Mouse (Mus musculus) kidney, embryonic 14.5 days (tissue): ENCODE measurements around the gene Ewsr1. TPM values are rescaled to one million over a fixed set of nuclear protein-coding genes. Genes with fewer than 3 reads are reported as not detected.
A peak's percentile ranks its signal among the peaks of the same experiment; 100 is the strongest.

ENCODE experiments used
- ATAC-seq: fragments of 200-750 bp; cut with Nextera tagmentation; 2 replicates; pipeline ENCODE4 v1.8.0; 2017; ENCODE audit warnings: moderate number of reproducible peaks, mild to moderate bottlenecking, moderate TSS enrichment, moderate library complexity; ENCODE audit not compliant: low FRiP score, low TSS enrichment
- H3K27ac ChIP-seq: fragments of 300-500 bp; sonication (generic); 2 replicates; pipeline ENCODE4 v1.5.1; 2014; ENCODE audit warnings: low read depth, mild to moderate bottlenecking, low read length, moderate library complexity, mixed read lengths
- H3K27me3 ChIP-seq: fragments of 300-500 bp; sonication (generic); 2 replicates; pipeline ENCODE4 v1.6.1; 2014; ENCODE audit warnings: mild to moderate bottlenecking, low read length; ENCODE audit not compliant: control insufficient read depth, insufficient read depth
- H3K36me3 ChIP-seq: fragments of 300-500 bp; sonication (generic); 2 replicates; pipeline ENCODE4 v1.6.1; 2014; ENCODE audit warnings: low read length, mixed read lengths; ENCODE audit not compliant: control insufficient read depth, insufficient read depth
- H3K4me1 ChIP-seq: fragments of 300-500 bp; sonication (generic); 2 replicates; pipeline ENCODE4 v1.6.1; 2014; ENCODE audit warnings: low read length, mixed read lengths; ENCODE audit not compliant: control insufficient read depth, insufficient read depth
- H3K4me2 ChIP-seq: fragments of 300-500 bp; sonication (generic); replicated peaks from 2 replicates; pipeline ENCODE4 v1.6.1; 2014; ENCODE audit warnings: low read depth, mild to moderate bottlenecking, low read length
- H3K4me3 ChIP-seq: fragments of 300-500 bp; sonication (generic); 2 replicates; pipeline ENCODE4 v1.5.1; 2014; ENCODE audit warnings: mild to moderate bottlenecking, low read length
- H3K9ac ChIP-seq: fragments of 300-500 bp; sonication (generic); 2 replicates; pipeline ENCODE4 v1.6.1; 2014; ENCODE audit warnings: low read depth, mild to moderate bottlenecking, low read length, moderate library complexity
- H3K9me3 ChIP-seq: fragments of 300-500 bp; sonication (generic); 2 replicates; pipeline ENCODE4 v1.6.1; 2016; ENCODE audit warnings: low read length; ENCODE audit not compliant: control insufficient read depth
- WGBS: fragments of 180-500 bp; shearing (Covaris S2); extraction: QIAGEN DNeasy Blood & Tissue Kit; methylation state at CpG from one replicate; pipeline ENCODE4 v1.1.7; 2014; 5-methylcytosine and 5-hydroxymethylcytosine counted together
- polyA plus RNA-seq: library from polyadenylated mRNA; unstranded; fragments of >200 nt; fragmentation: Nextera tagmentation; extraction: Ambion mirVana; gene quantifications from 2 replicates; pipeline ENCODE4 v1.2.1, GENCODE M21; 2014

The Ewsr1 gene
- polyA plus RNA-seq, 1 experiment from 2014 or later = 506 TPM

- Histone ChIP-seq H3K36me3 (peaks cover 8% of the 10 kb centered on the region; the same call in 1 of the 2 replicates), H3K4me2 (no peak overlapping the region), H3K9me3 (no peaks in the 10 kb centered on the region), H3K9ac (no peak overlapping the region), H3K27ac (peak overlapping the region; percentile 3; the same call in 1 of the 2 replicates), H3K4me1 (peaks cover 16% of the 10 kb centered on the region), H3K4me3 (no peak overlapping the region), H3K27me3 (no peaks in the 10 kb centered on the region)
- 40% methylated on average over 4 of the region's 4 CpGs for WGBS
- ATAC-seq = peak; percentile 63
These were observed 31.1 kb upstream of the Ewsr1 start for GRCm38 (mm10) chr11:5130111-5130665.

GRCm38 (mm10) chr11:5129035-5129480 is 30.0 kb upstream of the Ewsr1 start:
- WGBS = 20% methylated on average over 5 of the region's 5 CpGs
- Histone ChIP-seq H3K4me3 (no peak overlapping the region), H3K4me1 (peaks cover 16% of the 10 kb centered on the region), H3K9ac (no peak overlapping the region), H3K27ac (peak overlapping the region; percentile 85; the same call in 1 of the 2 replicates), H3K9me3 (no peaks in the 10 kb centered on the region), H3K36me3 (peaks cover 8% of the 10 kb centered on the region; the same call in 1 of the 2 replicates), H3K4me2 (no peak overlapping the region), H3K27me3 (no peaks in the 10 kb centered on the region)
- ATAC-seq = peak; percentile 88

- no peaks in the 10 kb centered on the region for H3K27me3 ChIP-seq
- H3K9me3 ChIP-seq = no peaks in the 10 kb centered on the region
- H3K4me3 ChIP-seq = no peak overlapping the region
- H3K27ac ChIP-seq = no peak overlapping the region
- ATAC-seq = no peak
- peaks cover 16% of the 10 kb centered on the region for H3K4me1 ChIP-seq
- peaks cover 3% of the 10 kb centered on the region; the same call in 1 of the 2 replicates for H3K36me3 ChIP-seq
- H3K4me2 ChIP-seq = no peak overlapping the region
- H3K9ac ChIP-seq = no peak overlapping the region
- WGBS = 83% methylated on average over 4 of the region's 4 CpGs
These were observed 26.6 kb upstream of the Ewsr1 start for GRCm38 (mm10) chr11:5125713-5126112.

GRCm38 (mm10) chr11:5114931-5115581 is 16.0 kb upstream of the Ewsr1 start:
- H3K9ac ChIP-seq = no peak overlapping the region
- H3K4me3 ChIP-seq = no peak overlapping the region
- no peak overlapping the region for H3K4me2 ChIP-seq
- no peaks in the 10 kb centered on the region for H3K4me1 ChIP-seq
- no peak overlapping the region for H3K27ac ChIP-seq
- ATAC-seq = peak; percentile 48; the same call in 1 of the 2 replicates
- 27% methylated on average over 13 of the region's 13 CpGs for WGBS
- no peaks in the 10 kb centered on the region; the same call in 1 of the 2 replicates for H3K36me3 ChIP-seq
- no peaks in the 10 kb centered on the region for H3K27me3 ChIP-seq
- no peaks in the 10 kb centered on the region for H3K9me3 ChIP-seq

- Histone ChIP-seq H3K4me3 (no peak overlapping the region), H3K27ac (no peak overlapping the region), H3K27me3 (no peaks in the 10 kb centered on the region), H3K36me3 (no peaks in the 10 kb centered on the region), H3K9ac (no peak overlapping the region), H3K9me3 (no peaks in the 10 kb centered on the region), H3K4me2 (no peak overlapping the region), H3K4me1 (no peaks in the 10 kb centered on the region)
- no peak for ATAC-seq
- 90% methylated on average over 7 of the region's 7 CpGs for WGBS
These were observed 14.6 kb upstream of the Ewsr1 start for GRCm38 (mm10) chr11:5113645-5114044.

GRCm38 (mm10) chr11:5109441-5109840 is 10.4 kb upstream of the Ewsr1 start:
- Histone ChIP-seq H3K9me3 (no peaks in the 10 kb centered on the region), H3K27ac (no peak overlapping the region), H3K27me3 (no peaks in the 10 kb centered on the region), H3K36me3 (peaks cover 8% of the 10 kb centered on the region; the same call in 1 of the 2 replicates), H3K4me2 (no peak overlapping the region), H3K9ac (no peak overlapping the region; the same call in 1 of the 2 replicates), H3K4me1 (no peaks in the 10 kb centered on the region), H3K4me3 (no peak overlapping the region)
- 79% methylated on average over 8 of the region's 8 CpGs for WGBS
- ATAC-seq = no peak

- Histone ChIP-seq H3K4me2 (no peak overlapping the region), H3K9ac (no peak overlapping the region)
These were observed 5.0 kb upstream of the Ewsr1 start for GRCm38 (mm10) chr11:5103986-5104509.

GRCm38 (mm10) chr11:5102384-5102783 is 3.3 kb upstream of the Ewsr1 start:
- Histone ChIP-seq H3K27me3 (no peaks in the 10 kb centered on the region), H3K27ac (no peak overlapping the region), H3K4me2 (no peak overlapping the region), H3K9ac (no peak overlapping the region), H3K4me3 (no peak overlapping the region), H3K36me3 (peaks cover 13% of the 10 kb centered on the region; the same call in 1 of the 2 replicates), H3K4me1 (peaks cover 11% of the 10 kb centered on the region), H3K9me3 (no peaks in the 10 kb centered on the region)
- ATAC-seq = no peak
- 92% methylated on average over 7 of the region's 7 CpGs for WGBS

More at GRCm38 (mm10) chr11:5103986-5104509, 5.0 kb upstream of the Ewsr1 start:
- no peaks in the 10 kb centered on the region for H3K27me3 ChIP-seq
- WGBS = 93% methylated on average over 4 of the region's 4 CpGs
- H3K27ac ChIP-seq = no peak overlapping the region
- ATAC-seq = no peak
- H3K4me3 ChIP-seq = no peak overlapping the region
- peaks cover 13% of the 10 kb centered on the region; the same call in 1 of the 2 replicates for H3K36me3 ChIP-seq
- peaks cover 11% of the 10 kb centered on the region for H3K4me1 ChIP-seq
- H3K9me3 ChIP-seq = no peaks in the 10 kb centered on the region

- H3K9me3 ChIP-seq = no peaks in the 10 kb centered on the region
- 70% methylated on average over 6 of the region's 6 CpGs for WGBS
- no peak overlapping the region; the same call in 1 of the 2 replicates for H3K27ac ChIP-seq
- H3K27me3 ChIP-seq = no peaks in the 10 kb centered on the region
- no peak for ATAC-seq
- 0 out of 2 replicates have a peak overlapping the region, but pooled peaks have one; percentile 2 for H3K4me2 ChIP-seq
- H3K4me3 ChIP-seq = no peak overlapping the region
- H3K9ac ChIP-seq = no peak overlapping the region
- peaks cover 15% of the 10 kb centered on the region for H3K4me1 ChIP-seq
- H3K36me3 ChIP-seq = peaks cover 13% of the 10 kb centered on the region; the same call in 1 of the 2 replicates
These were observed 2.6 kb upstream of the Ewsr1 start for GRCm38 (mm10) chr11:5101641-5102040.
